Mouse (Mus musculus) stomach, postnatal 0 days (tissue): Measurements from ENCODE around the gene Hist2h3b.
A peak's percentile ranks its signal among the peaks of the same experiment; 100 is the strongest.

Experiments
- CTCF ChIP-seq: IDR thresholded peaks from 2 replicates; pipeline ENCODE4 v1.5.1; 2016; ENCODE audit warnings: antibody characterized with exemption, low read depth, mild to moderate bottlenecking, moderate library complexity
- EP300 ChIP-seq: optimal IDR thresholded peaks from 2 replicates; pipeline ENCODE3; 2016; ENCODE audit warnings: antibody characterized with exemption

DNA sequence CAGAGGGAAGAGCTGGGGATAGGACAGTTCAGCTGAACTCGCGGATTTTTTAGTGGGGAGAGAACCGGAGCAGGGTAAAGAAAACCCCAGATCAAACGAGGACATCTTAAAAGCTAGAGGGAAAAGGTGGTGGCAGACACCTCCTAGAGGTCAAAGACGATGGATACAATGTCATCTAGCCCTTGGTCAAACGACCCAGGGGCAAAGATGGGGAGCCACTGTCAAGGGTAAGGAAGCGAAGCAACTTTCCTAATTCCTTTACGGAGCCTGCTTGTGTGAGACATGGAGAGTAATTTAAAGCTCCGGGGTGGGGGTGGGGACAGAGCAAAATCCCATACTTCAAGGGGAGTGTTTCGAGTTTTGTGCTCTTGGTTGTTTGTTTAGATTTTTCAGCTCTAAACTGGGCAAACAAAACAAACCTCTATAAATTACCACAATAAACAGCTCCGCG is 49.2 kb upstream of the Hist2h3b start:
- TF ChIP-seq CTCF (peak; percentile 58), EP300 (no peak)
